Mouse (Mus musculus): ENCODE data around the gene Sorcs1.

DNA sequence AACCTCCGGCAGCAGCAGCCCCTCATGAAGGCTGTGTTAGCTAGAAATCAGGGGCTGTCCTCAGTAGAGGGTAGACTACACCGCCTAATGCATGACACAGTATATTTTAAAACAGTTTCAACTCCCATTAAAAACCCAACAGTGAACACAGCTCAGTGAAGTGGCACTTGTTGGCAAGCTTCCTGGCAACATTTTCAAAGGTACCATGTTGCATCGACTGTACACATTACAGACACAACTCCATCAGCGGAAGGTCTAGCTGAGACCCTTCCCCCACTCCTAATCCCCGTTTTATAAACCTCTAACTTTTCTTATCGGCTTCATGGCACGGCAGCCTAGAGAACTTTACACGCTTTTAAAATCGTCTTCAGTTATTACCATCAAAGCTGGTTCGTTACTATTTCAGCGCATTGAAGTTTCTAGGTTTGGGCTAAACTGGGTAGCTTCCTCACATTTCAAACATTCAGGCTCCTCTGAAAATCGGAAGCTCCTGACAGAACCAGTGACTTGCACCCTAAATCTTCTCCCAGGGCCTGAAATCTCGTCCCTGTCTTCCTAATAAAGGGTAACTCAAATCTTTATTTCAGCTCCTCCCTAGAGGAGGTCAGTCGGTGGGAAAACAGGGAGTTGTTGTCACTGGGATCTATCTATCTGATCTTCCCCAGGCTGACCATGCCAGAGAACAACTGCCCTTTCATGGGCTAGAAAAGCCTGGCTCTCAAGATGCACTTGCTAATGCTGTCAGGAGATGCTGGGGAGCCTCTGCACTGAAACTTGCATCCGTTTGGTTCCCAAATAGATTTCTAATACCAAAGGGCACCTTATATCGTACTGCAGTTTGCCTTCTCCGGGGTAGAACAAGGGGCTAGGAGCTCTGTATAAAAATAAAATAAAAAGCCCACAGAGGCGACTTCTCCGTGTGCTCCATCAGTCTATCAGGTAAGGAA, 1.6 kb downstream of the Sorcs1 start:
- TF ChIP-seq CTCF (IDR thresholded peaks at IDR 0.05; ENCODE audit: insufficient read depth, low read length) (no peak), POLR2A (IDR thresholded peaks at IDR 0.05; ENCODE audit: borderline replicate concordance, extremely low read depth, low read depth, low read length) (no peak)

Data from lung, adult 2 months (tissue).